Mouse (Mus musculus) lung, postnatal 4 days (tissue): Measurements from ENCODE around the gene Csf2rb.

ENCODE experiments used
- DNase-seq, 2 experiments: peaks; one replicate each; pipeline ENCODE4 v3.0.0; 2021

Gene Csf2rb

GRCm38 (mm10) chr15:78378556-78378955 lies 53.0 kb downstream of the Csf2rb start:
- no peak for DNase-seq

- DNase-seq, result no peak
These were observed 54.7 kb downstream of the Csf2rb start for GRCm38 (mm10) chr15:78380208-78380607.

GRCm38 (mm10) chr15:78380741-78381140 lies 55.2 kb downstream of the Csf2rb start:
- DNase-seq, result no peak

- DNase-seq, result no peak
These were observed 56.6 kb downstream of the Csf2rb start for GRCm38 (mm10) chr15:78382115-78382514.

GRCm38 (mm10) chr15:78383450-78384219 lies 58.1 kb downstream of the Csf2rb start:
- no peak for DNase-seq

GRCm38 (mm10) chr15:78384220-78385116 lies 58.9 kb downstream of the Csf2rb start:
- DNase-seq, result no peak

GRCm38 (mm10) chr15:78385564-78385963 lies 60.0 kb downstream of the Csf2rb start:
- DNase-seq, result no peak

GRCm38 (mm10) chr15:78390855-78391254 lies 65.3 kb downstream of the Csf2rb start:
- DNase-seq, result no peak

- DNase-seq, result no peak
These were observed 70.0 kb downstream of the Csf2rb start, which contains the start of gene Tex33 for GRCm38 (mm10) chr15:78395478-78395962. Gene Tex33 (minus strand): TSS chr15:78395912.

GRCm38 (mm10) chr15:78401345-78401744 lies 75.8 kb downstream of the Csf2rb start:
- DNase-seq, result no peak

GRCm38 (mm10) chr15:78401921-78402320 lies 76.4 kb downstream of the Csf2rb start:
- peak; percentile 73 to 84 for DNase-seq

- peak; percentile 83 to 92 for DNase-seq
These were observed 76.9 kb downstream of the Csf2rb start for GRCm38 (mm10) chr15:78402423-78402822.

- peak; percentile 30 to 45 for DNase-seq
These were observed 77.8 kb downstream of the Csf2rb start for GRCm38 (mm10) chr15:78403301-78403741.
